Mouse (Mus musculus): Measurements from ENCODE around the gene Stx8. TPM values are rescaled to one million over a fixed set of nuclear protein-coding genes. Genes with fewer than 3 reads are reported as not detected.

Gene Stx8
- polyA plus RNA-seq, 1 experiment from 2014 or later: 33.8 TPM

- H3K4me2 ChIP-seq: no peak overlapping the region
- WGBS (ENCODE audit: insufficient replicate concordance): 81% methylated on average over 3 of the region's 3 CpGs
- H3K9ac ChIP-seq: no peak overlapping the region
- ATAC-seq: no peak
- H3K27ac ChIP-seq: no peak overlapping the region
- no peaks in the 10 kb centered on the region for H3K9me3 ChIP-seq (replicated peaks)
- no peaks in the 10 kb centered on the region for H3K27me3 ChIP-seq (replicated peaks)
- H3K4me3 ChIP-seq: no peak overlapping the region
- H3K36me3 ChIP-seq: no peaks in the 10 kb centered on the region
- no peaks in the 10 kb centered on the region for H3K4me1 ChIP-seq
Observed at GRCm38 (mm10) chr11:67932156-67932555, 33.8 kb upstream of the Stx8 start.

GRCm38 (mm10) chr11:67948229-67948628 lies 17.8 kb upstream of the Stx8 start:
- Histone ChIP-seq H3K9ac (no peak overlapping the region), H3K27ac (no peak overlapping the region), H3K4me1 (no peaks in the 10 kb centered on the region), H3K9me3 (replicated peaks) (no peaks in the 10 kb centered on the region), H3K4me3 (no peak overlapping the region), H3K36me3 (no peaks in the 10 kb centered on the region), H3K27me3 (replicated peaks) (no peaks in the 10 kb centered on the region), H3K4me2 (no peak overlapping the region)
- WGBS (ENCODE audit: insufficient replicate concordance): 41% methylated on average over 3 of the region's 3 CpGs
- ATAC-seq: no peak

- 64% methylated on average over 9 of the region's 9 CpGs for WGBS (ENCODE audit: insufficient replicate concordance)
- H3K9me3 ChIP-seq (replicated peaks): no peaks in the 10 kb centered on the region
- no peak overlapping the region for H3K9ac ChIP-seq
- H3K4me3 ChIP-seq: no peak overlapping the region
- no peaks in the 10 kb centered on the region for H3K4me1 ChIP-seq
- H3K27me3 ChIP-seq (replicated peaks): no peaks in the 10 kb centered on the region
- H3K36me3 ChIP-seq: no peaks in the 10 kb centered on the region
- no peak overlapping the region for H3K27ac ChIP-seq
- no peak overlapping the region for H3K4me2 ChIP-seq
- ATAC-seq: no peak
Observed at GRCm38 (mm10) chr11:67949475-67949874, 16.5 kb upstream of the Stx8 start.

- ATAC-seq: no peak
- H3K4me3 ChIP-seq: no peak overlapping the region
- no peaks in the 10 kb centered on the region for H3K9me3 ChIP-seq (replicated peaks)
- no peaks in the 10 kb centered on the region for H3K4me1 ChIP-seq
- H3K36me3 ChIP-seq: no peaks in the 10 kb centered on the region
- no peak overlapping the region for H3K9ac ChIP-seq
- no peak overlapping the region for H3K27ac ChIP-seq
- no peaks in the 10 kb centered on the region for H3K27me3 ChIP-seq (replicated peaks)
- H3K4me2 ChIP-seq: no peak overlapping the region
- WGBS (ENCODE audit: insufficient replicate concordance): 67% methylated on average over 5 of the region's 5 CpGs
Observed at GRCm38 (mm10) chr11:67953604-67954003, 12.4 kb upstream of the Stx8 start.

- H3K9ac ChIP-seq: no peak overlapping the region
- H3K36me3 ChIP-seq: no peaks in the 10 kb centered on the region
- H3K4me2 ChIP-seq: no peak overlapping the region
- no peak for ATAC-seq
- H3K9me3 ChIP-seq (replicated peaks): no peaks in the 10 kb centered on the region
- H3K4me1 ChIP-seq: no peaks in the 10 kb centered on the region
- no peak overlapping the region for H3K27ac ChIP-seq
- H3K27me3 ChIP-seq (replicated peaks): no peaks in the 10 kb centered on the region
- no peak overlapping the region for H3K4me3 ChIP-seq
- WGBS (ENCODE audit: insufficient replicate concordance): 56% methylated on average over 6 of the region's 6 CpGs
Observed at GRCm38 (mm10) chr11:67954413-67954812, 11.6 kb upstream of the Stx8 start.

GRCm38 (mm10) chr11:67964110-67964509 lies 1.9 kb upstream of the Stx8 start:
- H3K9ac ChIP-seq: no peak overlapping the region
- H3K27ac ChIP-seq: no peak overlapping the region
- no peak overlapping the region for H3K4me3 ChIP-seq
- peaks cover 20% of the 10 kb centered on the region for H3K4me1 ChIP-seq
- ATAC-seq: no peak
- no peaks in the 10 kb centered on the region for H3K36me3 ChIP-seq
- H3K27me3 ChIP-seq (replicated peaks): no peaks in the 10 kb centered on the region
- no peak overlapping the region for H3K4me2 ChIP-seq
- H3K9me3 ChIP-seq (replicated peaks): no peaks in the 10 kb centered on the region
- 61% methylated on average over 6 of the region's 6 CpGs for WGBS (ENCODE audit: insufficient replicate concordance)

- peak within 1 kb of the TSS; percentile 77 for H3K9ac ChIP-seq
- peaks cover 20% of the 10 kb centered on the region for H3K4me1 ChIP-seq
- H3K4me3 ChIP-seq: peak within 1 kb of the TSS; percentile 71
- peak; percentile 69 for ATAC-seq
- H3K27me3 ChIP-seq (replicated peaks): no peaks in the 10 kb centered on the region
- H3K36me3 ChIP-seq: peaks cover 6% of the 10 kb centered on the region
- peak within 1 kb of the TSS; percentile 73 for H3K4me2 ChIP-seq
- 8% methylated on average over 15 of the region's 15 CpGs for WGBS (ENCODE audit: insufficient replicate concordance)
- no peaks in the 10 kb centered on the region for H3K9me3 ChIP-seq (replicated peaks)
- H3K27ac ChIP-seq: peak within 1 kb of the TSS; percentile 60; the same call in 1 of the 2 replicates
Observed at GRCm38 (mm10) chr11:67965242-67965883, 630 bp upstream of the Stx8 start, which contains the start of gene Cfap52. Gene Cfap52, minus strand, starts transcription at chr11:67965651.

- WGBS (ENCODE audit: insufficient replicate concordance): 77% methylated on average over 11 of the region's 11 CpGs
- ATAC-seq: no peak
- Histone ChIP-seq H3K4me2 (no peak overlapping the region), H3K4me1 (peaks cover 20% of the 10 kb centered on the region), H3K9ac (no peak overlapping the region), H3K4me3 (no peak overlapping the region), H3K27me3 (replicated peaks) (no peaks in the 10 kb centered on the region), H3K27ac (no peak overlapping the region), H3K9me3 (replicated peaks) (no peaks in the 10 kb centered on the region), H3K36me3 (peaks cover 13% of the 10 kb centered on the region)
Observed at GRCm38 (mm10) chr11:67967831-67968230, 1.8 kb downstream of the Stx8 start.

- Histone ChIP-seq H3K27ac (no peak overlapping the region), H3K9me3 (replicated peaks) (no peaks in the 10 kb centered on the region), H3K36me3 (peaks cover 23% of the 10 kb centered on the region), H3K9ac (no peak overlapping the region), H3K27me3 (replicated peaks) (no peaks in the 10 kb centered on the region), H3K4me1 (peaks cover 2% of the 10 kb centered on the region), H3K4me2 (no peak overlapping the region), H3K4me3 (no peak overlapping the region)
- ATAC-seq: no peak
- 79% methylated on average over 1 of the region's 1 CpGs for WGBS (ENCODE audit: insufficient replicate concordance)
Observed at GRCm38 (mm10) chr11:67972606-67973005, 6.6 kb downstream of the Stx8 start.

GRCm38 (mm10) chr11:67973225-67973624 lies 7.2 kb downstream of the Stx8 start:
- Histone ChIP-seq H3K9me3 (replicated peaks) (no peaks in the 10 kb centered on the region), H3K4me3 (no peak overlapping the region), H3K27me3 (replicated peaks) (no peaks in the 10 kb centered on the region), H3K4me2 (no peak overlapping the region), H3K36me3 (peaks cover 23% of the 10 kb centered on the region), H3K9ac (no peak overlapping the region), H3K27ac (no peak overlapping the region), H3K4me1 (no peaks in the 10 kb centered on the region)
- ATAC-seq: no peak
- 67% methylated on average over 5 of the region's 5 CpGs for WGBS (ENCODE audit: insufficient replicate concordance)

- H3K9me3 ChIP-seq (replicated peaks): no peaks in the 10 kb centered on the region
- WGBS (ENCODE audit: insufficient replicate concordance): 15% methylated on average over 2 of the region's 2 CpGs
- no peaks in the 10 kb centered on the region for H3K27me3 ChIP-seq (replicated peaks)
- no peaks in the 10 kb centered on the region for H3K4me1 ChIP-seq
- H3K4me2 ChIP-seq: no peak overlapping the region
- H3K9ac ChIP-seq: no peak overlapping the region
- no peak overlapping the region for H3K4me3 ChIP-seq
- no peak for ATAC-seq
- no peak overlapping the region for H3K27ac ChIP-seq
- H3K36me3 ChIP-seq: peaks cover 18% of the 10 kb centered on the region
Observed at GRCm38 (mm10) chr11:67975252-67975651, 9.3 kb downstream of the Stx8 start.

- Histone ChIP-seq H3K4me2 (no peak overlapping the region), H3K27ac (no peak overlapping the region), H3K9ac (no peak overlapping the region), H3K36me3 (no peaks in the 10 kb centered on the region), H3K4me1 (no peaks in the 10 kb centered on the region), H3K4me3 (no peak overlapping the region), H3K27me3 (replicated peaks) (no peaks in the 10 kb centered on the region), H3K9me3 (replicated peaks) (no peaks in the 10 kb centered on the region)
- 73% methylated on average over 6 of the region's 6 CpGs for WGBS (ENCODE audit: insufficient replicate concordance)
- ATAC-seq: no peak
Observed at GRCm38 (mm10) chr11:67983564-67983963, 17.6 kb downstream of the Stx8 start.

GRCm38 (mm10) chr11:67991240-67991639 lies 25.2 kb downstream of the Stx8 start:
- Histone ChIP-seq H3K4me3 (no peak overlapping the region), H3K4me2 (no peak overlapping the region), H3K9ac (no peak overlapping the region), H3K27ac (no peak overlapping the region), H3K4me1 (no peaks in the 10 kb centered on the region), H3K9me3 (replicated peaks) (no peaks in the 10 kb centered on the region), H3K27me3 (replicated peaks) (no peaks in the 10 kb centered on the region), H3K36me3 (no peaks in the 10 kb centered on the region)
- 83% methylated on average over 4 of the region's 4 CpGs for WGBS (ENCODE audit: insufficient replicate concordance)
- ATAC-seq: no peak

All from liver, embryonic 12.5 days (tissue).